Mouse (Mus musculus) lung, postnatal 0 days (tissue): ENCODE results near the gene Tnfaip8l1. TPM values are rescaled to one million over a fixed set of nuclear protein-coding genes. Genes with fewer than 3 reads are reported as not detected.

Experiments
- ATAC-seq: fragments of 200-750 bp; cut with Nextera tagmentation; 2 replicates; pipeline ENCODE4 v1.8.0; 2017; ENCODE audit warnings: moderate library complexity
- DNase-seq: peaks from one replicate; pipeline ENCODE4 v3.0.0-alpha.2; 2016; ENCODE audit warnings: low spot score
- H3K27ac ChIP-seq: fragments of 300-500 bp; sonication (generic); 2 replicates; pipeline ENCODE4 v1.5.1; 2014; ENCODE audit warnings: antibody characterized with exemption, mild to moderate bottlenecking, low read length, mixed read lengths
- H3K27me3 ChIP-seq: fragments of 300-500 bp; sonication (generic); replicated peaks from 2 replicates; pipeline ENCODE4 v1.6.1; 2014; ENCODE audit warnings: low read length, mixed read lengths; ENCODE audit not compliant: insufficient read depth
- H3K36me3 ChIP-seq: fragments of 300-500 bp; sonication (generic); 2 replicates; pipeline ENCODE4 v1.6.1; 2014; ENCODE audit warnings: low read length, mixed read lengths; ENCODE audit not compliant: insufficient read depth
- H3K4me1 ChIP-seq: fragments of 300-500 bp; sonication (generic); 2 replicates; pipeline ENCODE4 v1.6.1; 2014; ENCODE audit warnings: antibody characterized with exemption, low read depth, low read length, mixed read lengths; ENCODE audit not compliant: insufficient read depth
- H3K4me2 ChIP-seq: fragments of 300-500 bp; sonication (generic); replicated peaks from 2 replicates; pipeline ENCODE4 v1.6.1; 2014; ENCODE audit warnings: low read depth, mild to moderate bottlenecking, low read length, moderate library complexity, mixed read lengths
- H3K4me3 ChIP-seq: fragments of 300-500 bp; sonication (generic); 2 replicates; pipeline ENCODE4 v1.5.1; 2014; ENCODE audit warnings: low read depth, low read length
- H3K9ac ChIP-seq: fragments of 300-500 bp; sonication (generic); replicated peaks from 2 replicates; pipeline ENCODE4 v1.6.1; 2014; ENCODE audit warnings: low read depth, mild to moderate bottlenecking
- H3K9me3 ChIP-seq: fragments of 300-500 bp; sonication (generic); 2 replicates; pipeline ENCODE4 v1.6.1; 2016; ENCODE audit warnings: low read length, mixed read lengths
- CTCF ChIP-seq: IDR thresholded peaks from 2 replicates; pipeline ENCODE4 v1.5.1; 2016; ENCODE audit warnings: antibody characterized with exemption, mild to moderate bottlenecking
- EP300 ChIP-seq: IDR thresholded peaks from 2 replicates; pipeline ENCODE4 v1.6.1; 2016; ENCODE audit warnings: antibody characterized with exemption, mild to moderate bottlenecking, control low read depth
- WGBS: fragments of 180-500 bp; shearing (Covaris S2); extraction: QIAGEN DNeasy Blood & Tissue Kit; methylation state at CpG from one replicate; pipeline ENCODE4 v1.1.7; 2014; 5-methylcytosine and 5-hydroxymethylcytosine counted together
- polyA plus RNA-seq: library from polyadenylated mRNA; unstranded; fragments of >200 nt; fragmentation: Nextera tagmentation; extraction: Ambion mirVana; gene quantifications from 2 replicates; pipeline ENCODE4 v1.2.1, GENCODE M21; 2015

Tnfaip8l1 gene
- polyA plus RNA-seq, 1 experiment from 2014 or later, result 4.7 TPM

GRCm38 (mm10) chr17:56207963-56208530 is 45.8 kb downstream of the Tnfaip8l1 start:
- TF ChIP-seq CTCF, result no peak

GRCm38 (mm10) chr17:56208821-56209220 is 46.5 kb downstream of the Tnfaip8l1 start:
- Histone ChIP-seq H3K4me2 (no peak overlapping the region), H3K36me3 (peaks cover 46% of the 10 kb centered on the region), H3K27ac (peak overlapping the region; percentile 92), H3K4me1 (no peaks in the 10 kb centered on the region; the same call in 1 of the 2 replicates), H3K27me3 (no peaks in the 10 kb centered on the region), H3K9ac (no peak overlapping the region), H3K4me3 (no peak overlapping the region), H3K9me3 (no peaks in the 10 kb centered on the region)
- 70% methylated on average over 3 of the region's 3 CpGs for WGBS
- DNase-seq, result peak; percentile 90
- ATAC-seq, result peak; percentile 62
- TF ChIP-seq CTCF (no peak), EP300 (peak; percentile 50; the same call in 1 of the 2 replicates)

More at GRCm38 (mm10) chr17:56207963-56208530, 45.8 kb downstream of the Tnfaip8l1 start:
- Histone ChIP-seq H3K4me2 (no peak overlapping the region), H3K27me3 (no peaks in the 10 kb centered on the region), H3K36me3 (peaks cover 53% of the 10 kb centered on the region), H3K9me3 (no peaks in the 10 kb centered on the region), H3K4me3 (no peak overlapping the region), H3K27ac (peak overlapping the region; percentile 92), H3K4me1 (no peaks in the 10 kb centered on the region; the same call in 1 of the 2 replicates), H3K9ac (no peak overlapping the region)
- WGBS, result 85% methylated on average over 9 of the region's 9 CpGs
- DNase-seq (peak; percentile 39), ATAC-seq (no peak)

GRCm38 (mm10) chr17:56211090-56211489 is 48.8 kb downstream of the Tnfaip8l1 start:
- Histone ChIP-seq H3K4me1 (no peaks in the 10 kb centered on the region; the same call in 1 of the 2 replicates), H3K36me3 (0 out of 2 replicates have a peak, but pooled peaks cover 28% of the 10 kb centered on the region), H3K4me2 (no peak overlapping the region), H3K27ac (0 out of 2 replicates have a peak overlapping the region, but pooled peaks have one; percentile 20), H3K9ac (no peak overlapping the region), H3K27me3 (no peaks in the 10 kb centered on the region), H3K9me3 (no peaks in the 10 kb centered on the region), H3K4me3 (no peak overlapping the region)
- TF ChIP-seq EP300 (no peak), CTCF (no peak)
- 59% methylated on average over 2 of the region's 2 CpGs for WGBS
- no peak for ATAC-seq
- no peak for DNase-seq

GRCm38 (mm10) chr17:56212676-56213075 is 50.4 kb downstream of the Tnfaip8l1 start:
- TF ChIP-seq EP300, result no peak
- no peak; the same call in 1 of the 2 replicates for TF ChIP-seq CTCF
- Histone ChIP-seq H3K4me2 (no peak overlapping the region; the same call in 1 of the 2 replicates), H3K27me3 (no peaks in the 10 kb centered on the region), H3K9me3 (no peaks in the 10 kb centered on the region), H3K4me3 (no peak overlapping the region), H3K36me3 (0 out of 2 replicates have a peak, but pooled peaks cover 23% of the 10 kb centered on the region), H3K4me1 (peaks cover 6% of the 10 kb centered on the region), H3K9ac (no peak overlapping the region), H3K27ac (peak overlapping the region; percentile 64)
- WGBS, result 26% methylated on average over 6 of the region's 6 CpGs
- DNase-seq, result peak; percentile 66
- peak; percentile 30 for ATAC-seq

GRCm38 (mm10) chr17:56214229-56214628 is 52.0 kb downstream of the Tnfaip8l1 start:
- ATAC-seq (no peak), DNase-seq (no peak)
- Histone ChIP-seq H3K9ac (no peak overlapping the region), H3K4me2 (no peak overlapping the region), H3K27ac (no peak overlapping the region), H3K27me3 (no peaks in the 10 kb centered on the region), H3K9me3 (no peaks in the 10 kb centered on the region), H3K4me3 (no peak overlapping the region), H3K4me1 (peaks cover 10% of the 10 kb centered on the region), H3K36me3 (0 out of 2 replicates have a peak, but pooled peaks cover 23% of the 10 kb centered on the region)
- TF ChIP-seq CTCF, result no peak
- no peak for TF ChIP-seq EP300
- 80% methylated on average over 1 of the region's 1 CpGs for WGBS

- H3K27ac ChIP-seq, result peak overlapping the region; percentile 94; the same call in 1 of the 2 replicates
- H3K4me1 ChIP-seq, result peaks cover 10% of the 10 kb centered on the region
- no peaks in the 10 kb centered on the region for H3K27me3 ChIP-seq
- 59% methylated on average over 13 of the region's 13 CpGs for WGBS
- H3K9me3 ChIP-seq, result no peaks in the 10 kb centered on the region
- H3K4me2 ChIP-seq, result peak overlapping the region; percentile 81
- H3K9ac ChIP-seq, result peak overlapping the region; percentile 82
- peak overlapping the region; percentile 77 for H3K4me3 ChIP-seq
- DNase-seq (no peak), ATAC-seq (no peak)
- no peak for TF ChIP-seq CTCF
- TF ChIP-seq EP300, result no peak
- no peaks in the 10 kb centered on the region for H3K36me3 ChIP-seq
Observed at GRCm38 (mm10) chr17:56217670-56218069, 55.4 kb downstream of the Tnfaip8l1 start.
